Mouse (Mus musculus) spleen, adult 2 months (tissue): Measurements from ENCODE around the gene Npb.

Experiments used
- CTCF ChIP-seq: fragments of 200-500 bp; IDR thresholded peaks from 2 replicates; pipeline ENCODE4 v1.5.1; 2011; ENCODE audit warnings: mild to moderate bottlenecking, inconsistent platforms; ENCODE audit not compliant: insufficient read depth, insufficient read length, insufficient replicate concordance; ENCODE audit errors: extremely low read depth
- POLR2A ChIP-seq: fragments of 200-500 bp; IDR thresholded peaks from 2 replicates; pipeline ENCODE4 v1.6.1; 2011; ENCODE audit warnings: low read depth, low read length, inconsistent platforms

DNA sequence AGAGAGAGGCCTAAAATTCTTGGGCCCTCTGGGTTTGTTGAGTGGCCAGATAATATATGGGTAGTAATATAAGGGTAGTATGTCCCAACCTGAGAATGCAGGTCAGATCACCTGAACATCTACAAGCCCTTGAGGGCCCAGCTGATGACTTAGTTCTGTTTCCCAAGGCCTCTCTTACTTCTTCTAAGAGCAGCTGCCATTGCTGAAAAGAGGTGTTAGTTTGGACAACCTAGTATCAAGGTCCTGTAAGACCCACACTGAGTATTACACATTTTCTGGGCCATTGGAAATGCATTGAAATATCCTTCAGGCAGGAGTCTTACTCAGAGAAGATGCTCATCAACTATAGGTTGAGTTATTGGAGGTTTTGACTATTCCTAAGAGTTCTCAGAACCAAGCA lies 32.3 kb upstream of the Npb start:
- TF ChIP-seq CTCF (no peak), POLR2A (no peak)
